Mouse (Mus musculus) heart, embryonic 10.5 days (tissue): ENCODE measurements around the gene Ldlrad1. TPM values are rescaled to one million over a fixed set of nuclear protein-coding genes. Genes with fewer than 3 reads are reported as not detected.
A peak's percentile ranks its signal among the peaks of the same experiment; 100 is the strongest.

ENCODE experiments used
- DNase-seq: peaks from one replicate; pipeline ENCODE4 v3.0.0-alpha.2; 2017; ENCODE audit warnings: low spot score
- H3K27ac ChIP-seq: fragments of 300-500 bp; sonication (generic); 2 replicates; pipeline ENCODE4 v1.5.1; 2016; ENCODE audit warnings: mild to moderate bottlenecking
- H3K27me3 ChIP-seq: fragments of 300-500 bp; sonication (generic); 2 replicates; pipeline ENCODE4 v1.6.1; 2016; ENCODE audit warnings: mild to moderate bottlenecking; ENCODE audit not compliant: poor library complexity, insufficient read depth, severe bottlenecking
- H3K36me3 ChIP-seq: fragments of 300-500 bp; sonication (generic); 2 replicates; pipeline ENCODE4 v1.6.1; 2016; ENCODE audit warnings: mild to moderate bottlenecking, moderate library complexity
- H3K4me1 ChIP-seq: fragments of 300-500 bp; sonication (generic); 2 replicates; pipeline ENCODE4 v1.6.1; 2016; ENCODE audit warnings: mild to moderate bottlenecking
- H3K4me3 ChIP-seq: fragments of 300-500 bp; sonication (generic); 2 replicates; pipeline ENCODE4 v1.5.1; 2016; ENCODE audit warnings: mild to moderate bottlenecking, moderate library complexity
- H3K9me3 ChIP-seq: fragments of 300-500 bp; sonication (generic); 2 replicates; pipeline ENCODE4 v1.6.1; 2016; ENCODE audit warnings: mild to moderate bottlenecking, moderate library complexity
- WGBS: fragments of 180-500 bp; shearing (Covaris S2); methylation state at CpG from one replicate; pipeline ENCODE4 v1.1.7; 2016; 5-methylcytosine and 5-hydroxymethylcytosine counted together
- polyA plus RNA-seq: library from polyadenylated mRNA; unstranded; fragments of >200 nt; fragmentation: Nextera tagmentation; extraction: Ambion mirVana; gene quantifications from 2 replicates; pipeline ENCODE4 v1.2.1, GENCODE M21; 2016

Gene Ldlrad1
- polyA plus RNA-seq, 1 experiment from 2014 or later = not detected

- Histone ChIP-seq H3K27ac (no peak overlapping the region), H3K27me3 (peaks cover 19% of the 10 kb centered on the region; the same call in 1 of the 2 replicates), H3K4me3 (no peak overlapping the region), H3K36me3 (no peaks in the 10 kb centered on the region), H3K4me1 (peaks cover 16% of the 10 kb centered on the region), H3K9me3 (no peaks in the 10 kb centered on the region)
- no peak for DNase-seq
- WGBS = 58% methylated on average over 9 of the region's 9 CpGs
Observed at GRCm38 (mm10) chr4:107217574-107217973, 8.6 kb downstream of the Ldlrad1 start.

- peaks cover 16% of the 10 kb centered on the region; the same call in 1 of the 2 replicates for H3K27me3 ChIP-seq
- no peaks in the 10 kb centered on the region for H3K9me3 ChIP-seq
- no peak overlapping the region for H3K4me3 ChIP-seq
- H3K36me3 ChIP-seq = no peaks in the 10 kb centered on the region
- H3K4me1 ChIP-seq = peaks cover 8% of the 10 kb centered on the region
- no peak overlapping the region for H3K27ac ChIP-seq
- no peak for DNase-seq
- 89% methylated on average over 5 of the region's 5 CpGs for WGBS
Observed at GRCm38 (mm10) chr4:107221524-107221923, 12.5 kb downstream of the Ldlrad1 start.

GRCm38 (mm10) chr4:107223225-107224204, 14.5 kb downstream of the Ldlrad1 start:
- no peak for DNase-seq
- H3K36me3 ChIP-seq = no peaks in the 10 kb centered on the region
- peaks cover 10% of the 10 kb centered on the region; the same call in 1 of the 2 replicates for H3K27me3 ChIP-seq
- no peak overlapping the region for H3K27ac ChIP-seq
- WGBS = 80% methylated on average over 11 of the region's 11 CpGs
- H3K4me3 ChIP-seq = no peak overlapping the region
- H3K9me3 ChIP-seq = no peaks in the 10 kb centered on the region
- no peaks in the 10 kb centered on the region for H3K4me1 ChIP-seq

GRCm38 (mm10) chr4:107226313-107226712, 17.3 kb downstream of the Ldlrad1 start:
- H3K36me3 ChIP-seq = peaks cover 2% of the 10 kb centered on the region; the same call in 1 of the 2 replicates
- DNase-seq = no peak
- WGBS = 83% methylated on average over 2 of the region's 2 CpGs
- H3K27me3 ChIP-seq = peaks cover 7% of the 10 kb centered on the region; the same call in 1 of the 2 replicates
- H3K9me3 ChIP-seq = no peaks in the 10 kb centered on the region
- no peaks in the 10 kb centered on the region for H3K4me1 ChIP-seq
- H3K27ac ChIP-seq = no peak overlapping the region
- H3K4me3 ChIP-seq = no peak overlapping the region

GRCm38 (mm10) chr4:107232219-107232618, 23.2 kb downstream of the Ldlrad1 start:
- WGBS = 31% methylated on average over 3 of the region's 3 CpGs
- Histone ChIP-seq H3K9me3 (no peaks in the 10 kb centered on the region), H3K27me3 (no peaks in the 10 kb centered on the region), H3K4me1 (no peaks in the 10 kb centered on the region), H3K27ac (no peak overlapping the region), H3K36me3 (peaks cover 50% of the 10 kb centered on the region), H3K4me3 (no peak overlapping the region)
- DNase-seq = no peak

- no peak overlapping the region for H3K4me3 ChIP-seq
- H3K9me3 ChIP-seq = no peaks in the 10 kb centered on the region
- no peaks in the 10 kb centered on the region for H3K27me3 ChIP-seq
- no peak overlapping the region for H3K27ac ChIP-seq
- H3K36me3 ChIP-seq = peaks cover 96% of the 10 kb centered on the region
- 80% methylated on average over 2 of the region's 2 CpGs for WGBS
- no peak for DNase-seq
- no peaks in the 10 kb centered on the region for H3K4me1 ChIP-seq
Observed at GRCm38 (mm10) chr4:107238253-107238652, 29.3 kb downstream of the Ldlrad1 start.

GRCm38 (mm10) chr4:107240196-107240595, 31.2 kb downstream of the Ldlrad1 start:
- Histone ChIP-seq H3K27ac (no peak overlapping the region), H3K9me3 (no peaks in the 10 kb centered on the region), H3K4me3 (no peak overlapping the region), H3K36me3 (peaks cover 81% of the 10 kb centered on the region), H3K27me3 (no peaks in the 10 kb centered on the region), H3K4me1 (peaks cover 15% of the 10 kb centered on the region)
- DNase-seq = no peak
- WGBS = 95% methylated on average over 6 of the region's 6 CpGs

- Histone ChIP-seq H3K27me3 (no peaks in the 10 kb centered on the region), H3K36me3 (peaks cover 52% of the 10 kb centered on the region), H3K9me3 (no peaks in the 10 kb centered on the region), H3K4me3 (no peak overlapping the region), H3K4me1 (peaks cover 29% of the 10 kb centered on the region), H3K27ac (peak overlapping the region; percentile 13; the same call in 1 of the 2 replicates)
- WGBS = 59% methylated on average over 6 of the region's 6 CpGs
- no peak for DNase-seq
Observed at GRCm38 (mm10) chr4:107243365-107244333, 34.7 kb downstream of the Ldlrad1 start.

GRCm38 (mm10) chr4:107245368-107245767, 36.4 kb downstream of the Ldlrad1 start:
- peaks cover 37% of the 10 kb centered on the region for H3K36me3 ChIP-seq
- no peaks in the 10 kb centered on the region for H3K27me3 ChIP-seq
- H3K27ac ChIP-seq = peak overlapping the region; percentile 13; the same call in 1 of the 2 replicates
- WGBS = 77% methylated on average over 2 of the region's 2 CpGs
- H3K9me3 ChIP-seq = no peaks in the 10 kb centered on the region
- H3K4me3 ChIP-seq = no peak overlapping the region
- H3K4me1 ChIP-seq = peaks cover 42% of the 10 kb centered on the region
- no peak for DNase-seq

GRCm38 (mm10) chr4:107246040-107246439, 37.1 kb downstream of the Ldlrad1 start:
- Histone ChIP-seq H3K27ac (peak overlapping the region; percentile 49; the same call in 1 of the 2 replicates), H3K4me1 (peaks cover 47% of the 10 kb centered on the region), H3K36me3 (peaks cover 30% of the 10 kb centered on the region), H3K9me3 (no peaks in the 10 kb centered on the region), H3K4me3 (no peak overlapping the region), H3K27me3 (no peaks in the 10 kb centered on the region)
- 49% methylated on average over 1 of the region's 1 CpGs for WGBS
- no peak for DNase-seq

GRCm38 (mm10) chr4:107247110-107247509, 38.1 kb downstream of the Ldlrad1 start:
- peaks cover 56% of the 10 kb centered on the region for H3K4me1 ChIP-seq
- WGBS = 67% methylated on average over 9 of the region's 9 CpGs
- no peak for DNase-seq
- peak overlapping the region; percentile 59 for H3K27ac ChIP-seq
- H3K4me3 ChIP-seq = no peak overlapping the region
- H3K9me3 ChIP-seq = no peaks in the 10 kb centered on the region
- H3K27me3 ChIP-seq = no peaks in the 10 kb centered on the region
- H3K36me3 ChIP-seq = peaks cover 19% of the 10 kb centered on the region

- 90% methylated on average over 3 of the region's 3 CpGs for WGBS
- no peaks in the 10 kb centered on the region for H3K9me3 ChIP-seq
- no peak overlapping the region for H3K27ac ChIP-seq
- DNase-seq = no peak
- H3K27me3 ChIP-seq = no peaks in the 10 kb centered on the region
- peaks cover 12% of the 10 kb centered on the region for H3K36me3 ChIP-seq
- H3K4me3 ChIP-seq = no peak overlapping the region
- peaks cover 64% of the 10 kb centered on the region for H3K4me1 ChIP-seq
Observed at GRCm38 (mm10) chr4:107248061-107248460, 39.1 kb downstream of the Ldlrad1 start.
